Mouse (Mus musculus): Measurements from ENCODE around the gene B4galt2.
A peak's percentile ranks its signal among the peaks of the same experiment; 100 is the strongest.

B4galt2 gene

DNA sequence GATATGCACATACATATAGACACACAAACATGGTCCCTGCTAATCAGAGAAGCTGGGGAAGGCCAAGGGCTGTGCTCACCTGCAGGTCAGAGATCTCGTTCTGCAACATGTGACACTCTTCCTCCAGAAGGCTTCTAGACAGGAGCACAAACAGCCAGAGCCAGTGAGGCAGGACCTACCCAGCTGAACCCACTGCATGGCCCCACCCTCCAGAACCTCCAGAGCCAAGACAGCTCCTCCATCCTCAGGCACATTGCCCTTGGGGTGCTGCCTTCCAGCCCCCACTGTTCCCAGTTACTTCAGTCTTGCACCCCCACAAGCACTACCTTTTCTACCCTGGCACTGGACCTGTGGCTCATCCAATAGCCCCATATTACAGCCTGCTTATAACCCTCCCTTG, 12.8 kb downstream of the B4galt2 start:
- no peak for DNase-seq (ENCODE audit: low spot score)

DNA sequence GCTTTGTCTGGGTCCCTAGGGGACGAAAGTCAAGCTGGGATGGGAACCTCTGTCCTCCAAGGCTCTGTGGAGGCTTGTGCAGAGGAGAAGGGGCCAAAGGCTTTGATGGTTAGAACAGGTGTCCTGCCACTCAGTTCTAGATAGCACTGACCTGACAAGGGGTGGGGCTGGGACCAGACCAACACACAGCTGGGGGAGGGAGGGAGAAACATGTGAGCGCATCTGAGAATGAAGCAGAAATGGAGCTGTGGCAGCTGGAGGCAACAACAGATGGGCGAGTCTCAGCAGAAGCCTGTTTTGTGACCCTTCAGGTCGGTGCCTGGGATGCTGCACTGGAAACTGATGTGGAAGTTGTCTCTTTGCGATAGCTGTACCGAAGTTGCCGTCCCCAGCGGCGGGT, 14.0 kb downstream of the B4galt2 start:
- DNase-seq (ENCODE audit: low spot score), result no peak

- no peak for DNase-seq (ENCODE audit: low spot score)
Measured at GRCm38 (mm10) chr4:117867823-117868222, 15.5 kb downstream of the B4galt2 start.

- no peak for DNase-seq (ENCODE audit: low spot score)
Measured at GRCm38 (mm10) chr4:117867000-117867399, 16.3 kb downstream of the B4galt2 start.

GRCm38 (mm10) chr4:117866083-117866482, 17.2 kb downstream of the B4galt2 start:
- DNase-seq (ENCODE audit: low spot score), result peak; percentile 40

DNA sequence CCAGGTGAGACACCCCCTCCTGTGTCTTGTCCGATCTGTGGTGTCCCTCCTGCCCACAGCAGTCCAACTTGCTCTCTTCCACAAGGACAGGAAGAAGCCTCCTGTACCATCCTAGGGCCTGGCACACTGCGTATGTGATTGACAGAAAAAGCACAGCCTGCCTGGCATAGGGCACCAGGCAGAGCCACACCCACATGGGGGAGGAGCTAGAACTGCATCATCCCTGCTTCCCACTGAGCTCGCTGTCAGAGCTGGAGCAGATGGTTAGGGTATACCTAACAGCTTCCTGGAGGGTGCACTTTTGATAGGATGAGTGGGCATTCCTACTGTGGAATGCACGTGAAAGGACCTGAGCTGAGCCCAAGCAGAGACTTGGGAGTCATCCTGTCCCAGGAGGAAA, 20.5 kb downstream of the B4galt2 start:
- no peak for DNase-seq (ENCODE audit: low spot score)

DNA sequence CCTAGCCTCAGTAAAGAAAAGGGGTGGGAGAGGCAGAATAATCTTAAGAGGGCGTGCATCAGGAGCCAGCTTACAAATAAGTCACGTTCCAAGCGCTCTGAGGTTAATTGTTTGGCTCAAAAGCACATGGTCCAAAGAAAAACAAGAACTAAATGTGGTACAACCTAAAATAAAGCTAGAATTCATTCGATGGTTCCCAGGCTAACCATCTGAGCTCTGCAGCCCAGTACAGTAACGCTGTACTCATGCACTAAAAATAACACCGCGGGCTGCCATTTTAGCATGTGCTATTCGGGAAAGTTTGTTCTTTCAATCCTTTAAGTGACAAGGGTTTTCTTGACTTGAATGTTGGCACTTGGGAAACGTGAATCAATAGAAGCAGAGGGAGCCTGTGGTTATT, 22.7 kb downstream of the B4galt2 start:
- no peak for DNase-seq (ENCODE audit: low spot score)

- no peak for DNase-seq (ENCODE audit: low spot score)
Measured at GRCm38 (mm10) chr4:117858794-117859193, 24.5 kb downstream of the B4galt2 start.

DNA sequence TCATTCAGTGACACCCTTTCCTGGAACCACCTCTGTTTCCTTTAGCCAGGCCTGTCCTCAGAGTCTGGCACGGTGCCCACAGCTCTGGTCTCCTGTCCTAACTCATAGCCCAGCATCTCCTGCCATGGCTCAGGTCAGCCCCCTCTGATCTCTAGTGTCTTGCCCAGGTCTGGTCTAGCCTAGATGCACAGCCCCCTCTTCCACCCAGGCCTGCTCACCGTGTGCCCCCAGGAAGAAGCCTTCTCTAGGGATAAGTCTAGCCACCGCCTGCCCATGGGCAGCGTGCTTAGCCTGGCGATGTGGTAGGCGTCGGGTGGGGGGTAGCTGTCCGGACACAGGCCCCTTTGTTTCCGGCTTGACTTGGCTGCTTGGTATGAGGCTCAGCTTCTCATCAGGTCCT, 28.1 kb downstream of the B4galt2 start:
- no peak for DNase-seq (ENCODE audit: low spot score)

DNA sequence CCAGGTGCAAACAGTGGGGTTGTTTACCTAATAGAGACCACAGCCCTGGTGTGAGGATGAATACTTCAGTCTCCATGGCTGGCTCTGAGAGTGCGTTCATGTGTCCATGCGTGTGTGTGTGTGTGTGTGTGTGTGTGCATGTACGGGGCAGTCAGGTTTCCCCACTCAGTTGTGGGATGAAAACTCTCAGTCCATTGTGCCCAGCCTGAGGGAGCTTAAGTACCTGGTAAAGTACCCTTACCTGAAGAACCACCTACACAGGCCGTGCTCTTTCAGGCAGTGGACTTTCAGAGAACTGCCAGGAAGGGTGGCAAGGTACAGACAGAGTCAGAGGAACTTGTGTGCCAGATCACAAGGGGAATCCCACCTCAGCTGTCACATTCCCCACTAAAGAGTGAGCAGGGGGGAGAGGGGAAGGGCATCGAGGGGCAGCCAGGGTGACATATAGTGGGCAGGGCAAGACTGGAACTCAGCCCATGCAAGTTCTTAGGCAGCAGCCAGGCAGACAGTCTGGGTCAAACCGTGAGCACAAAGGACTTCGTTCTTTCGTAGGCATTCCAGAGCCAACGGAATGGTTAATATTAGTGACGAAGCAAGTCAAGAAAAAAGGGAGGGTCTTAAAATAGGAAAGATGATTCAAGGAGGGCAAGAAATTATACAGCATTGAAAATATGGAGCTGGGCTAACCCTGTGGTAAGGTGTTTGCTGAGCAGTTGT, 31.0 kb downstream of the B4galt2 start:
- no peak for DNase-seq (ENCODE audit: low spot score)

GRCm38 (mm10) chr4:117850871-117851270, 32.4 kb downstream of the B4galt2 start:
- DNase-seq (ENCODE audit: low spot score), result no peak

DNA sequence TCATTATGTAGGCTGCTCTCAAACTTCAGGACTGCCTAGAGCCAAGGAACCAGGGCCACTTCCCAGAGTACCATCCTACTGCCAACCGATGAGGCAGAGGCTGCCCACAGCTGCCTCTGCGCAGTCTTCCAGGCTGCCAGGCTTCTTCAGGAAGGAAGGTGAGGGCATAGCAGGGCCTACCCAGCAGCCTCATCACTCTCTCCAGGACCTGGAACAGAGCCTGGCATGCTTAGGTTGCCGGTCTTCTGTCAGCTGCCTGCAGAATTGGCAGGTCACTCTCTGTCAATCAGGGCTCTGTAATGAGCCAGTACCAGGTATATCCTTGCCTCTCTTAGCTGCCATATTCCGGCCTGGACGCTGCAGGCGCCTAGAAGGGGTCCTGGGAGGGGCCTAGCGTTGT, 33.1 kb downstream of the B4galt2 start:
- no peak for DNase-seq (ENCODE audit: low spot score)

- DNase-seq (ENCODE audit: low spot score), result no peak
Measured at GRCm38 (mm10) chr4:117849506-117849905, 33.8 kb downstream of the B4galt2 start.

- DNase-seq (ENCODE audit: low spot score), result no peak
Measured at GRCm38 (mm10) chr4:117849063-117849462, 34.2 kb downstream of the B4galt2 start.

- DNase-seq (ENCODE audit: low spot score), result no peak
Measured at GRCm38 (mm10) chr4:117847011-117847410, 36.3 kb downstream of the B4galt2 start.

GRCm38 (mm10) chr4:117846261-117846660, 37.0 kb downstream of the B4galt2 start:
- DNase-seq (ENCODE audit: low spot score), result no peak

GRCm38 (mm10) chr4:117845316-117845715, 38.0 kb downstream of the B4galt2 start:
- no peak for DNase-seq (ENCODE audit: low spot score)

- DNase-seq (ENCODE audit: low spot score), result no peak
Measured at GRCm38 (mm10) chr4:117844467-117844866, 38.8 kb downstream of the B4galt2 start.

GRCm38 (mm10) chr4:117843101-117843500, 40.2 kb downstream of the B4galt2 start:
- DNase-seq (ENCODE audit: low spot score), result no peak

- DNase-seq (ENCODE audit: low spot score), result no peak
Measured at GRCm38 (mm10) chr4:117841566-117841965, 41.7 kb downstream of the B4galt2 start.

- DNase-seq (ENCODE audit: low spot score), result no peak
Measured at GRCm38 (mm10) chr4:117840821-117841220, 42.5 kb downstream of the B4galt2 start.

GRCm38 (mm10) chr4:117839366-117839765, 43.9 kb downstream of the B4galt2 start:
- no peak for DNase-seq (ENCODE audit: low spot score)

GRCm38 (mm10) chr4:117837271-117837670, 46.0 kb downstream of the B4galt2 start:
- no peak for DNase-seq (ENCODE audit: low spot score)

- DNase-seq (ENCODE audit: low spot score), result peak; percentile 67
Measured at GRCm38 (mm10) chr4:117836204-117836767, 47.0 kb downstream of the B4galt2 start.

All from urinary bladder, postnatal 10 days (tissue).